Mouse (Mus musculus): Measurements from ENCODE around the gene Cracr2b. TPM values are rescaled to one million over a fixed set of nuclear protein-coding genes. Genes with fewer than 3 reads are reported as not detected.
A peak's percentile ranks its signal among the peaks of the same experiment; 100 is the strongest.

The Cracr2b gene
- total and polyA plus RNA-seq, 2 experiments from 2014 or later: 23.9 to 134 TPM

DNA sequence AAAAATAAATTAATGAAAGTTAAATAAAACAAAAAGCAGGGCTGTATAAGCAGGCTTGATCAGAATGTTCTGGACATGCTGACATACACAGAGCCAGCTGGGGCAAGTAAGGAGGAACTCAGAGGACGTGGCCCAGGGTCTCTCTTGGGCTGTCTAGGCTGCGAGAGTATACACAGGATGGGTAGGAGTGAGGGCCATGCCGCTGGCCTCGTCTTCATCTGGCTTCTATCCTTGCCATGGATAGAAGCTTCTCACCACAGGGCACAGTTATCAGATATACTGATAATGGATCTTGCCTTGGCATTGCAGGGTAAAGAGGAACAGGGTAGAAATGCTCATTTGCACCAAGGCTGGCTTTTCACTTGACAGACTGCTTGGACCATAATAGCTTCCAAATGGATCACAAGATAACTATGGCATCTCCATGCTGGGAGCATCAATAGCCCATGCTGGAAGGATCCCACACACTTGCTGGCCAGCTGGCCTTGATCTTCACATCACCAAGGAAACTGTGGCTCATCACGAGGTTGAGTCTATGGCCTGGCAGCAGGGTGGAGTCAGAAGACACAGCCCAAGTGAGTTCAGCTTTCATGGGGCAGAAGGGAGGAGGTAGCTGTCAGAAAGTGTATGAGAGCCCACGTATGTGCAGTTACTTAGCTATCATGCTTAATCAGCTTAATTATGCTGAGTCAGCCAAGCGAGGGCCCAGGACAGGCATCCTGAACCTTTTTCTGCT is 41.1 kb downstream of the Cracr2b start:
- Histone ChIP-seq H3K27me3 (ENCODE audit: control insufficient read depth, insufficient read depth, low read length) (no peaks in the 10 kb centered on the region), H3K4me2 (ENCODE audit: low read depth, low read length) (no peak overlapping the region), H3K4me3 (ENCODE audit: low read depth, low read length) (no peak overlapping the region), H3K9me3 (replicated peaks; ENCODE audit: control insufficient read depth, low read length) (no peaks in the 10 kb centered on the region), H3K9ac (replicated peaks; ENCODE audit: low read depth, low read length) (no peak overlapping the region), H3K4me1 (ENCODE audit: control insufficient read depth, insufficient read depth) (peaks cover 8% of the 10 kb centered on the region), H3K36me3 (replicated peaks; ENCODE audit: control insufficient read depth, insufficient read depth, low read length) (0 out of 2 replicates have a peak, but pooled peaks cover 3% of the 10 kb centered on the region), H3K27ac (ENCODE audit: low read depth) (no peak overlapping the region)
- ATAC-seq (ENCODE audit: insufficient read depth, low read depth) (no peak), DNase-seq (ENCODE audit: low spot score) (no peak)
- 84% methylated on average over 7 of the region's 7 CpGs for WGBS
- no peak for TF ChIP-seq CTCF (IDR thresholded peaks at IDR 0.05; ENCODE audit: low read depth)
- no peak for TF ChIP-seq EP300 (IDR thresholded peaks at IDR 0.05; ENCODE audit: low read depth)

DNA sequence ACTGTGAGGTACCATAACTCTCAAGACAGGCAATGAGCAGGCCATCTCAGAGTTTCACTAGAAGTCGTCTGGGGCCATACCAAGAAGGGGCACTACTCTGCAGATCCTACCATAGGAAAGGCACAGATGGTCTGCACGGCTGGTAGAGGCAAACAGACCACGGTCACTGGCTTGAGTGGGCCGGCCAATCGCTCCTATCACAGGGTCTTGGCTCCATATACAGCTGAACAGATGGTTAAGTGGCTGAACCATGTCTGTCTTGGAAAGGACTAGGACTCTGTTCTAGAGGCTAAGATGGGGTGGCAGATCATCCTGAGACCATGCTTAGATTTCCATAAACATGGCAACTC is 41.6 kb downstream of the Cracr2b start:
- no peak for TF ChIP-seq EP300 (IDR thresholded peaks at IDR 0.05; ENCODE audit: low read depth)
- no peak for TF ChIP-seq CTCF (IDR thresholded peaks at IDR 0.05; ENCODE audit: low read depth)
- 91% methylated on average over 5 of the region's 5 CpGs for WGBS
- no peak overlapping the region for H3K4me2 ChIP-seq (ENCODE audit: low read depth, low read length)

DNA sequence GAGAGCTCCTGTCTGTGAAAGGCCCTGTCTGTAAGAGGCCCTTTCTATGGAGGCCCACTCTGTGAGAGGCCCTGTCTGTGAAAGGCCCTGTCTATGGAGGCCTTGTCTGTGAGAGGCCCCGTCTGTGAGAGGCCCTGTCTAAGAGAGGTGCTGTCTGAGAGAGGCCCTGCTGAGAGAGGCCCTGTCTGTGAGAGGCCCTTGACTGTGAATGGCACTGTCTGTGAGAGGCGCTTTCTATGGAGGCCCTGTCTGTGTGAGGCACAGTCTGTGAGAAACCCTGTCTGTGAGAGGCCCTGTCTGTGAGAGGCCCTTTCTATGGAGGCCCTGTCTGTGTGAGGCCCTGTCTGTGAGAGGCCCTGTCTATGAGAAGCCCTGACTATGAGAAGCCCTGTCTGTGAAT is 45.4 kb downstream of the Cracr2b start:
- Histone ChIP-seq H3K4me2 (ENCODE audit: low read depth, low read length) (no peak overlapping the region), H3K27ac (ENCODE audit: low read depth) (no peak overlapping the region), H3K27me3 (ENCODE audit: control insufficient read depth, insufficient read depth, low read length) (no peaks in the 10 kb centered on the region), H3K4me1 (ENCODE audit: control insufficient read depth, insufficient read depth) (peaks cover 8% of the 10 kb centered on the region), H3K9ac (replicated peaks; ENCODE audit: low read depth, low read length) (no peak overlapping the region), H3K4me3 (ENCODE audit: low read depth, low read length) (no peak overlapping the region), H3K9me3 (replicated peaks; ENCODE audit: control insufficient read depth, low read length) (no peaks in the 10 kb centered on the region), H3K36me3 (replicated peaks; ENCODE audit: control insufficient read depth, insufficient read depth, low read length) (no peaks in the 10 kb centered on the region)
- DNase-seq (ENCODE audit: low spot score): no peak
- ATAC-seq (ENCODE audit: insufficient read depth, low read depth): no peak
- 78% methylated on average over 2 of the region's 2 CpGs for WGBS
- TF ChIP-seq EP300 (IDR thresholded peaks at IDR 0.05; ENCODE audit: low read depth) (no peak), CTCF (IDR thresholded peaks at IDR 0.05; ENCODE audit: low read depth) (no peak)

More for the DNA sequence above, 41.6 kb downstream of the Cracr2b start:
- no peak overlapping the region for H3K27ac ChIP-seq (ENCODE audit: low read depth)
- H3K4me1 ChIP-seq (ENCODE audit: control insufficient read depth, insufficient read depth): peaks cover 3% of the 10 kb centered on the region; the same call in 1 of the 2 replicates
- 0 out of 2 replicates have a peak, but pooled peaks cover 3% of the 10 kb centered on the region for H3K36me3 ChIP-seq (replicated peaks; ENCODE audit: control insufficient read depth, insufficient read depth, low read length)
- no peak overlapping the region for H3K9ac ChIP-seq (replicated peaks; ENCODE audit: low read depth, low read length)
- no peaks in the 10 kb centered on the region for H3K27me3 ChIP-seq (ENCODE audit: control insufficient read depth, insufficient read depth, low read length)
- H3K4me3 ChIP-seq (ENCODE audit: low read depth, low read length): no peak overlapping the region
- DNase-seq (ENCODE audit: low spot score) (no peak), ATAC-seq (ENCODE audit: insufficient read depth, low read depth) (no peak)
- H3K9me3 ChIP-seq (replicated peaks; ENCODE audit: control insufficient read depth, low read length): no peaks in the 10 kb centered on the region

GRCm38 (mm10) chr7:141508160-141508559 is 47.3 kb downstream of the Cracr2b start:
- no peaks in the 10 kb centered on the region for H3K9me3 ChIP-seq (replicated peaks; ENCODE audit: control insufficient read depth, low read length)
- DNase-seq (ENCODE audit: low spot score) (no peak), ATAC-seq (ENCODE audit: insufficient read depth, low read depth) (no peak)
- TF ChIP-seq EP300 (IDR thresholded peaks at IDR 0.05; ENCODE audit: low read depth) (no peak), CTCF (IDR thresholded peaks at IDR 0.05; ENCODE audit: low read depth) (no peak)
- H3K4me2 ChIP-seq (ENCODE audit: low read depth, low read length): no peak overlapping the region
- no peaks in the 10 kb centered on the region for H3K27me3 ChIP-seq (ENCODE audit: control insufficient read depth, insufficient read depth, low read length)
- no peaks in the 10 kb centered on the region for H3K36me3 ChIP-seq (replicated peaks; ENCODE audit: control insufficient read depth, insufficient read depth, low read length)
- peak overlapping the region; percentile 26; the same call in 1 of the 2 replicates for H3K9ac ChIP-seq (replicated peaks; ENCODE audit: low read depth, low read length)
- no peak overlapping the region for H3K27ac ChIP-seq (ENCODE audit: low read depth)
- no peak overlapping the region for H3K4me3 ChIP-seq (ENCODE audit: low read depth, low read length)
- peaks cover 8% of the 10 kb centered on the region for H3K4me1 ChIP-seq (ENCODE audit: control insufficient read depth, insufficient read depth)

GRCm38 (mm10) chr7:141510196-141510595 is 49.3 kb downstream of the Cracr2b start:
- no peaks in the 10 kb centered on the region for H3K27me3 ChIP-seq (ENCODE audit: control insufficient read depth, insufficient read depth, low read length)
- no peak for DNase-seq (ENCODE audit: low spot score)
- no peaks in the 10 kb centered on the region for H3K36me3 ChIP-seq (replicated peaks; ENCODE audit: control insufficient read depth, insufficient read depth, low read length)
- no peak overlapping the region for H3K9ac ChIP-seq (replicated peaks; ENCODE audit: low read depth, low read length)
- 0 out of 2 replicates have a peak, but pooled peaks have one; percentile 18 for ATAC-seq (ENCODE audit: insufficient read depth, low read depth)
- H3K4me3 ChIP-seq (ENCODE audit: low read depth, low read length): no peak overlapping the region
- TF ChIP-seq EP300 (IDR thresholded peaks at IDR 0.05; ENCODE audit: low read depth) (no peak), CTCF (IDR thresholded peaks at IDR 0.05; ENCODE audit: low read depth) (no peak)
- H3K4me1 ChIP-seq (ENCODE audit: control insufficient read depth, insufficient read depth): peaks cover 8% of the 10 kb centered on the region
- no peak overlapping the region for H3K4me2 ChIP-seq (ENCODE audit: low read depth, low read length)
- H3K9me3 ChIP-seq (replicated peaks; ENCODE audit: control insufficient read depth, low read length): no peaks in the 10 kb centered on the region
- 72% methylated on average over 5 of the region's 5 CpGs for WGBS
- peak overlapping the region; percentile 78 for H3K27ac ChIP-seq (ENCODE audit: low read depth)
